Mouse (Mus musculus) left cerebral cortex, adult 8-10 months (tissue): ENCODE measurements around the gene Klc2. TPM values are rescaled to one million over a fixed set of nuclear protein-coding genes. Genes with fewer than 3 reads are reported as not detected.
A peak's percentile ranks its signal among the peaks of the same experiment; 100 is the strongest.
"Not testable (repeated sequence)": the region's sequence is repeated elsewhere in the genome, so short reads cannot be mapped to it uniquely, and the experiment has no call there.

Experiments
- DNase-seq, 2 experiments: peaks; one replicate each; pipeline ENCODE4 v3.0.0; 2022; ENCODE audit warnings: low spot score in 2 of 2
- total RNA-seq, 4 experiments: library from RNA; stranded (reverse); gene quantifications; 2 replicates each; pipeline ENCODE4 v1.2.4; 2022

Gene Klc2
- total RNA-seq, 4 experiments from 2014 or later: 237 to 265 (median 247) TPM

DNA sequence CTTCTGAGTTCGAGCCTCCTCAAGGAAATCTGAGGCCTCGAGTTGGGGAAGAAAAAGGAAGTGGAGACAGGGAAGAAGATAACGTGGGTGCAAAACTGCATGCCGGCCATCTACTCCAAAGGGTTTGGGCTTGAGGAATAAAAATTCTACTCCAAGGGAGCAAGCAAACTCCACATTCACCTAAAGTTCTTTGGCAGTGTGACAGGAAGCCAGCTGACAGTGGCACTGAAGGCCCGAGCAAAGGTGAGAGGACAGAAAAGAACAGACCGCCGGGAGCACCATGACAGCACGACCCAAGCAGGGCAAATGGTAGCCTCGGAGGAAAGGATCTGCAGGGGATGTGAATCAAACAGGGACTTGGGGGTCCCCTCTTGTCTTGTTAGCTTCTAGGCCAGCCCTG is 12.3 kb downstream of the Klc2 start:
- no peak for DNase-seq

DNA sequence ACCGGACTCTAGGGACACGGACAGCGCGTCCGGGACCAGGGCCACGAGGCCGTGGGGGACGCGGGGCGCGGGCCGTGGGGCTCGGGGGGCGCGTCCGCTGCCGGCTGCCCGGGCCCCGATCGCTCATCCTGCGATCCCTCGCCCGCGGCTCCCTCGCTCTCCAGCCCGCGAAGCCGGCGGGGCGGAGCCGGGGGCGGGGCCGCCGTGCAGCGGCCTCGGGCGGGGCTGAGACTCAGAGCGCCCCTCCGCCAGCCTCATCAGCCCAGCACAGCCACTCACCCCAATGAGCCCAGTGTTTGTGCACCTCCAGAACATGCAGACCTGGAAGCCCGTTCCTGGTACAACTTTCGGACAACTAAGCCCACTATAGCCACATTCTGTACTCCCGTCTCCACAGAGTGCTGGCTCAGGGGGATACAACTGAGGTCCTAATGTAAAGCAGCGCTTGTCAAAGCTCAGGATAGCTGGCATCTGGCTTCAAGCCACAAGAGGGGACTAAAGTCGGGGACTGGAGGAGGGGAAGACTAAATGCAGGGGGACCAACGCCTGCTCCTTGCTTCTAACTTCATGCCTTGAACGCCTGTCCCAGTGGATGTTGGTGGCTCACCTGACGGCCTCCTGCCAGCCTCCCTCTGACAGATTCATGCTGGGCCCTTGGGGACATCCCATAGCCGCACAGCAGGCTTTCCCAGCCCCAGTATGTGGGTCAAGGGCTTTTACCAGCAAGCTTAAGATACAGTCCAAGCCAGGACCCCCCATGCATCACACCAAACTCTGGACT is 19.8 kb downstream of the Klc2 start, which contains the start of gene Cnih2:
Gene Cnih2 (minus strand): TSS at position 159 of the 781 bp plus-strand sequence.
- DNase-seq: no peak

DNA sequence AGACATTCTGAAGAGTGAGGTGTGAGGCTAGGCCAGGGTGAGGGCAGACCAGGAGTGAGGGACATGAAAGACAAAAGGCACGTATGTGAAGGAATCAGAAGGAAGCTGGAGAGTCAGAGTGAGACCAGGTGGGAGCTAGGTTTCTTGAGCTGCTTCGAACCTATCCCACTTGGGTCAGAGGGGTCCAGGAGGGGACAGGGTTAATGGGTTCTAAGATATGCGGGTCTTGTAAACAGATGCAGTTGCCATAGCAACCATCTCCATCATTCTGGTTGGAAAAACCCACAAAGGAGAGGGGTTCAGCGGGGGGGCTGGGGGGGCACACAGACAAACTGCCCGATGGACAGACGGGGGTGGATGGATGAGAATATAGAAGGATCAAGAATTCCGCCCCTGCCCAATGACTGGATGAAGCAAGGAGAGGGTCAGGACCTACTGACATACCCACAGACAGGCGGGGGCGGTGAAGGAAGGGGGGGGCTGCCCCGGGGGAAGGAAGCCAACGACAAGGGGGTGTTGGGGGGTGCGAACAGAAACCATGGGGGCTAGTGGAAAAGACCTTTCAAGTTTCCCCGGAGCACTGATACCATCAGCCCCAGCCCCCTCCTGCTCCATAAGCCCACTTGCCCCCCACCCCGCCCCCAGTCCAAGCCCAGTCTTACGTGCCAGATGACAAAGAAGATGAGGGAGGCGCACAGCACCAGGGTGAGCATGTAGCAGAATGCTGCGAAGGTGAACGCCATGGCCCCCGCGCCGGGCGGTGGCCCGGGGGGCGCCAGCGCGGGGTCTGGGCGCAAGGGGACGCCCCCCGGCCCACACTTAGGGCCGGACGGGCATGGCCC is 20.6 kb downstream of the Klc2 start:
- DNase-seq: no peak

DNA sequence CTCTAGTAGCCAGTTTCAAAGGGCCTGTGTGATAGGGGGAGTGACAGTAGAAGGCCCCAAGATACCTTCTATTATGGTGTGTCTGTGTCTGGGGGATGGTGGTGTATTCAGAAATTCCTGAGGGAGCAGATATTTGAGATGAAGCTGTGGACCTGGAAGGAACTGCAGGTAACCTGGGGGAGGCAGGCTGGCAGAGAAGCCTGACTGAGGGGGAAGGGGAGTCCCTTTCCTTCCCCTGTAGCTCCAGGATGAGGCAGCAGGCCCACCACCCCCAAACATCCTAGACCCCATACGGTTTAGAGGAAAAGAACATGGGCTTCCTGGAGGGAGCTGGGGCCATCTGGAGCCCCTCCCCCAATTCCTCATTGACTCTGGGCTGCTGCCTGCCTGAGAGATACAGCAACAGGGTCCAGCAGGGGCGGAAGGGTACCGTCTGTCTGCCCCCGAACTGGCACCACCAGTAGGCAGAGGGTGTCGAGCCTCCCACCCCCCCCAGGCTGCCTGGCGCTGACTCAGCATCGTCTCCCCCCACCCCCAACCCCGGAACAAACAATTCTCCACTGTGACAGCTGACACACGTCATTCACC is 22.4 kb downstream of the Klc2 start:
- DNase-seq: no peak

DNA sequence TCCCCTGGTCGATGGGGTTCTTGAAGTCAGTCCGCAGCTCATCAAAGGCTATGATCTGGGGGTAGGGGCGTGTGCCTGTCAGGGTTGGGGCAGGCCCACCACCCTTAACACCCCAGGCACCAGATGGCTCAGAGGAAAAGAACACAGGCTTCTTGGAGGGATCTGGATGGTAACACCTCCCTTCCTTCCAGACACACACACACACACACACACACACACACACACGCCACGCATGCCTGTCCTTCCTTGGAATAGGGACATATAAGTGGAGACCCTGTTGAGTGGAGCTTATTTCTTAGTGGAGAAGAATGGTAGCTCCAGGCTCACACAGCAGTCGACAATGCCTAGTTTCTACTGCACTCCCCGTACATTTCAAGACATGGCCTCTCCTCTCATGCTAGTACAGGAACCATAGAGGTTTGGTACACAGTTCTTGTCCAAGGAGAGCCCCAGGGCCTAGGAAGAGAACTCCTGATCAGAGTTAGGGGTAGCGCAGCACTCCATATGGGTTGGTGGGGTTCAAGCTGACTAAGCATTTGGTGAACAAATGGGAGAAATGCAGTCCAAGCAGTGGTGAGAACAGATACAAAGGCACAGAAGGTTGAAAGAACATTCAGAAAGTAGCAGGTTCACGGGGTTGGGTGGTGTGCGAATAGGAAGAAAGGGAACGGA is 23.5 kb downstream of the Klc2 start:
- DNase-seq: no peak

DNA sequence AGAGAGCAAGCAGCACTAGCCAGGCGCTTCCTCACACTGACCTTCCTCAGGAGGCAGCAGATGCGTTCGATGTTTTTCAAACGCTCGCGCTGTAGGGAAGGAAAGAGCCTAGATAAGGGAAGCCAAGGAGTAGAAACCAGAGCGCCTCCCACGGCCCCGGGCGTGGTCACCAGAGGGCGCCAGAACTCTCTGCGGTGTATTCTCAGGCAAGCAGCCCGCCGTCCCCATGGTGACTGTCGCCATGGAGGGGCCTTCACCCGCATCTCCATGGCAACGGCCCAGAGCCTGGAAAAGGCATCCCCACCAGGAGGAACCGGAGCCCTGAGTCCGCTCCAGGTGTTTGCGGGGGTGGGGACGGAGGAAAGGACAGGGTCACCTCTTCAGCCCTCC is 24.1 kb downstream of the Klc2 start:
- peak; percentile 97 for DNase-seq

DNA sequence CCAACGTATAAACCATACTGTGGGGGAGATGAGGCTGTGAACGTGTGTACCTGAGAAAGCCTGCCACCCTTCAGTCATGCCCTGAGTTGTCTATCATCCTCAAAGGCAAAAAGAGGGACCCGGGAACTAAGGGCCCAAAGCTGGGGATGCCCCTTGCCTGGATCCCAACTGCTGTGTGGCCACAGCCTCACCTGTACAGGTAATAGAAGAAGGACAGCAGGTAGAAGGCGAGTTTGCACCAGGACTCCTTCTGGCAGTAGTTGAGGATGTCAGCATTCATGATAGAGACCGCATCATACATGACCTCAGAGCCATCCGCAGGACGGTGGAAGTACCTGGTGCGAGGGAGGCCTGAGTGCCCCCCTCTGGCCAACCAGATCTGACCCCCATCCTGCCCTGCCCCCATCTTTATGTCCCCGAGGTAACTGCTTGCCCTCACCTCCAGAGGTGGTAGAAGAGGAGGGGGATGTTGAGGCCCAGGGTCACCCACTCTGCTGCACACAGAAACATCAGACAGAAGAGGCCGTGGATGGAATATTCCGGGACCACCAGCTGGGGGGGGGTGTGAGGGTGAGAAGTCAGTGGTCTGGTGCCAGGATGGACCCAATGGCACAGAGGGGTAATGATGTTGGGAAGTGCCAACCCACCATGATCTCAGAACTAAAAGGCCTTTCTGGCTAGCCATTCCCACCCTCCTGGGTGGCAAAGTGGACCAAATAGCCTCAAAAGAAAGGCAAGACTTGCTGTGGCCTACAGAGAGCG is 24.7 kb downstream of the Klc2 start:
- no peak for DNase-seq

DNA sequence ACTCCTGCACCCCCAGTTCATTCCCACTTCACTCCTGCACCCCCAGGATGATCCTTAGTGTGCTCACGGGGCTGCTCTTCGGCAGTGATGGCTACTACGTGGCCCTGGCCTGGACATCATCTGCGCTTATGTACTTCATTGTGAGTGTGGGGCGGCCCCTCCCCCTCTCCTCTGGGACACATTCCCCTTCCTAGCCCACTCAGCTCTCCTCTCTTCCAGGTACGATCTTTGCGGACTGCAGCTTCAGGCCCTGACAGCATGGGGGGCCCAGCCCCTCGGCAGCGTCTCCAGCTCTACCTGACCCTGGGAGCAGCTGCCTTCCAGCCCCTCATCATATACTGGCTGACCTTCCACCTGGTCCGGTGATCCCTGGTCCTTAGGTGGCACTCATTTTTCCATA is 26.3 kb downstream of the Klc2 start:
- DNase-seq: no peak

DNA sequence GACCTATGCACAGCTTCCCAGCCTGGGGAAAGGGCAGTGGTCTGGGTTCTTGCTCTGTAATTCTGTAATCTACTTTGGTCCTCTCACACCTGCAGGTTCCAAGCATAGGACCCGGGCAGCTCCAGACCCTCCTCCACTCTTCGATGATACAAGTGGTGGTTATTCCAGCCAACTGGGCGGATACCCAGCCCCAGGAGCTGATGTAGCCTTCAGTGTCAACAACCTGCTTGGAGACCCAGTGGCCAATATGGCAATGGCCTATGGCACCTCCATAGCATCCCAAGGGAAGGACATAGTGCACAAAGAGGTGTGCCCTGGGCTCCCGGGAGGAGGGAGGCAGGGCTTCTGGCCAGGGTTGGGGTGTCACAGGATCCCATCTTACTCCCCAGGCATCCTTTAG is 29.0 kb downstream of the Klc2 start:
- no peak for DNase-seq

DNA sequence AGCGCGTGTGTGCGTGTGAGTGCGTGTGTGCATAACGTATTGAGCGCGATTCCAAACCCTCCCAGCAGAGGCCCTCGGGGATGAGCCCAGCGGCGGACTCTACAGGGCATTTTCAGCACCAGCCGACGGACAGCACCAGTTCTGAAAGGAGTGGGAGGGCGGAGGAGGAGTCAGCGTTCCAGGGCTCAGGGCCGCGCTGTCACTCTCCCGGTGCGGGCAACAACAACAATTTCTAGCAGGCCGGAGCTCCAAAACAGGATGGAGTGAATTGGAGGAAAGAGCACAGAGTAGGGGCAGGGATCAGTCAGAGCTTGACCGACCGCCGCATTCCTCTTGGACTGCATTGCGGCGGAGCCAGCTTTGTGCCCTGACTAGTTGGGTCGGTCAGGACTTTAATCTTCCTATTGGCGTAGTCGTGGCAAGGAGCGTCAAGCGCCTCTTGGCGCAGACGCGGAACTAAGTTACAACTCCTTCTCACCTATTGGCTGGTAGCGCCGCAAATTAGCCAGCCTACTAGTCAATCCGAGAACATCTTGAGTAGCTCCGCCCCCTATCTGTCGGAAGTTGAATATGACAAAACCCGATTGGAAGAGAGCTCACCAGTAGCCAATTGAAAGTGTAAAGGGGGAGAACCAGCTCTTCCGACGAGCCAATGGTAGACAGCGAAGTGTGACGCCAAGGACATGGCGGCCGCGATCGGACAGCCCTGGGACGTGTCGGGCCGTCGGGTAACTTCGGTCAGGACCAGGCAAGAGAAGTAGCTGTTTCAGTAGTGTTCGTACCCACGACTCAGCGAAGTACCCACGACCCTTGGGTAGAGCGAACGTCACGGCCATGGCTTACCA is 30.3 kb downstream of the Klc2 start, which contains the start of gene Yif1a:
Gene Yif1a (plus strand): TSS at position 655 of the 845 bp plus-strand sequence.
- peak; percentile 80 to 99 for DNase-seq

DNA sequence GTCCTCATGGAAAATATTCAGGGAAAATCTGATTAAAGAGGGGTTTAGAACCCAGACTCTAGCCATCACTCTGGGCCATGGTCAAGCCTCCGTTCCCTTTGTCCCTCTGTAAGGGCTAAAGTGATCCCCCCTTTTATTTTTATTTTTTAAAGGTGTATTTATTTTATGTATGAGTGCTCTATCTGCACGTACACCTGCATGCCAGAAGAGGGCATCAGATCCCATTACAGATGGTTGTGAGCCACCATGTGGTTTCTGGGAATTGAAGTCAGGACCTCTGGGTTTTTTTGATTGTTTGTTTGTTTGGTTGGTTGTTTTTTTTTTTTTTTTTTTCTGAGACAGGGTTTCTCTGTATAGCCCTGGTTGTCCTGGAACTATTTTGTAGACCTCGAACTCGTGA is 31.8 kb downstream of the Klc2 start:
- not testable (repeated sequence) for DNase-seq

DNA sequence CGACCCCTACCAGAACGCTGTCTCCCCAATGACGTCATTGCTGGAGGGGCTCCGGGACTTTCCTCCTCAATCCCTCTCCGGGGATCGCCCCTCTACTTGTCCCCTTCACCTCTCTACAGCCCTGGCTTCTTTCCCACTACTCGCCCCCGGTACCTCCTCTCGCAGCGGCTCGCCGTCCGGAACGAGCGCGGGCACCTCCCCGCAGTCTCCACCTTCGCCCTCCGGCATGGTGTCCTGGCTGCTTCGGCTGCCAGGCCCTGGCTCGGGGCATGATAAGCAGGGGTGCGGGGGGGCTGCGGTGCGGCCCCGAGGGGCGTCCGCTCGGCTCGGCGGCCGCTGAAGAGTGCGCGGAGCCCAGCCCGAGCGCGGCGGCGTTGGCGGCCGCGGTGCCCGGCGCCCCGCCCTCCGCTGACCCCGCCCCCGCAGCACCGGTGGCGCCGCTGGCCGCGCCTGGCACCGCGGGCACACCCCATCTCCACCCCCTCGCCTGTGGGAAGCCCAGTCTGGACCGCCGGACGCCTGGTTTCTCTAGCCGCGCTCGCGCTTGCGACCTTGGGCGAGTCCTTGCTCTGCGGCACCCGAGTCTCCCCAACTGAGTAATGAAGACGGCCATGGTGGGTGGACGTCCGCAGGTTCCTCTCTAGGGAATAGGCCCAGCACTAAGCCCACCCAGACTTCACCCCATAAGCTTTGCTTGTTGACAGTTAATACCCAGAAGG is 33.1 kb downstream of the Klc2 start, which contains the start of gene Tmem151a:
Gene Tmem151a (minus strand): TSS at position 387 of the 719 bp plus-strand sequence.
- DNase-seq: peak in 1 of 2 experiments; percentile 25

DNA sequence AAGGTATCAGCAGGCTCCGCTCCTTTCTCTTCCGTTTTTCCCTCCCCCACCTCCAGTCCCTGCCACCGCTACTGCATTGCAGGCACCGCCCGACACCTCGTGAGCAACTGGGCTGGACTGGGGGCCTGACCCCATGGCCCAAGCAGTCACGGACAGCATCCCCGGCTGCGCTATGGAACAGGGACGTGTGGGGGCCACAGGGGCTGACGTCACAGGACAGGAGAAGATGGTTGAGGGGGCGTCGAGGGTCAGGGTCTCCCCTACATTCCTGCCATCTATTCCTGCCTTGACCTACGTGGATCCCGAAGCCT is 33.6 kb downstream of the Klc2 start:
- peak in 1 of 2 experiments; percentile 30 for DNase-seq

DNA sequence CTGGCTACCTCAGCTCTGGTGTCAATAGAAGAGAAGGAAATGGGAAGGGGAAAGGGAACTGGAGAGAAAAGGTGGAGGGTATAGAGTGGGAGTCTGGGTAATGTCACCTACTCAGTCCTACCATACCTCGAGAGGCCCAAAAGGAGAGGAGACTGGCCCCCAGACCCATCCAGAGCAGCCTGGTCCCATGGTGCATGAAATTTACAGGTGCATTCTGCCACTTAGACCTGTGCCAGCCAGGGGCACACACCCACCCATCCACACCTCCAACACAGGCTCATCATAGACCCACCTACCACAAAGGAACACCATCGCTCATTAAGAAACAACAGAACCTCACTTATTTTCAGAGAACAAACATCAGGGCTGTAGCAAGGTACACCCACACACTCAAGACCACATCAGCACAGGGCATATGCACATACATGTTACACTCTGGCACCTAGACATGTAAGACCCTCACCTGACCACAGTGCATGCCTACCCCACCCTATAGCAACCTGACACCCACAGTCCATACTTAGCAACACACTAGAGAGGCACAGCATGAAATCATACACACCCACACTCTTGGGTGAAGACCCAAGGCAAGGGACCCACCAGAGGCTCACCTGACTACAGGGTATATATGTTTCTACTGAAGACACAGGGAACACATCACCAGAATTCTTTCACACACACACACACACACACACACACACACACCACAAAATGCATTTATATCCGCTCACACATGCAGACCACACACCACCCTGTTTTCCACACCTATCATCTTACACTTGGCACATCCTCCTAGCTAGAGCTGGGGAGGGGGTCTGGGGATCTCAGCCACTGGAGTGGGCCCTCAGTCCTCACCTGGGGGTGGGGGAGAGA is 34.2 kb downstream of the Klc2 start:
- DNase-seq: no peak

DNA sequence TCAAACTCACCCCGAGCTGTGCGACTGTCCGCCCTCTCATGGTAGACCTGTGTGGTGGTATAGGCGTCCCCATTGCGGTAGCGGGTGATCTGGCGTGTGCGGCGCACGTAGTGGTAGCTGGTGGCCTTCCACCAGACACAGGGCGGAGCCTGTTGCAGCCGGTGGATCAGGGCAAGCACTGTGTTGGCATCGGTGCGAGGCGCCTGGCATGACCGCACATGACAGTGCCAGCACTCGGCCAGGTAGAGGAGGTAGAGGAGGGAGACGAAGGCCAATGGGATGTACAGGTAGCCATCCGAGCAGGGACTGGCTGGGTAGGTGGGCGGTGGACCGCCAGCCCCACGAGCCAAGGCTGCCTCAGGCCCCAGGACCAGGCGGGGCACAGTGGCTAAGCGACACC is 35.8 kb downstream of the Klc2 start:
- DNase-seq: no peak

DNA sequence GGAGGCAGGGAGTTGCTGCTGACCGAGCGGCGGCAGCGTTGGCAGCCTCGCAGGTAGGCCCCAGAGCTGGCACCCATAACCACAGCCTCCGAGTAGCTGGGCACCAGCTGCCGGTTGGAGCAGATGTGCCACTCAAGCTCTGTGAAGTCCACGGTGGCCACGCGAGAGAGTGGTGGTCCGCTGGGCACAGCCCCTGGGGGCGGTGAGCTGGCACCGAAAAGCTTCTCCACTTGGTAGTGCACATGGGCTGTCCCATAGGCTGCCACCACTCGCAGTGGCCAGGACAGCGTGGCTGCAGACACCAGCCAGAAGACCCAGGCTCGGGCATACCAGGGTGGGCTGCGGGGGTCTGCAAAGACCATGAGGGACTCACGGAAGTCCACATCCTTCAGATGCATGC is 36.4 kb downstream of the Klc2 start:
- DNase-seq: no peak

DNA sequence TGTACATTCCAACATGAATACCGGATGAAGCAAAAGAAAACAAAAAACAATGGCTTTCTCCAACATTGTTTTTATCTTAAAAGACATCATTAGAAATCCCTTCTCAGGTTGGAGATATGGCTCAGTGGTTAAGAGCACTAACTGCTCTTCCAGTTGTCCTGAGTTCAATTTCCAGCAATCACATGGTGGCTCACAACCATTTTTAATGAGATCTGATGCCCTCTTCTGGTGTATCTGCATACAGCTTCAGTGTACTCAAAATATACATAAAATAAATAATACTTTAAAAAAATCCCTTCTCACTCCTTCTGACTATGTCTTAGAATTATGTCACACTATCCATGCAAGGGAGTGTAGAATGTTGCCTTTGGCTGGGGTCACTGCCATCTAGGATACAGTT is 39.1 kb downstream of the Klc2 start:
- no peak for DNase-seq

DNA sequence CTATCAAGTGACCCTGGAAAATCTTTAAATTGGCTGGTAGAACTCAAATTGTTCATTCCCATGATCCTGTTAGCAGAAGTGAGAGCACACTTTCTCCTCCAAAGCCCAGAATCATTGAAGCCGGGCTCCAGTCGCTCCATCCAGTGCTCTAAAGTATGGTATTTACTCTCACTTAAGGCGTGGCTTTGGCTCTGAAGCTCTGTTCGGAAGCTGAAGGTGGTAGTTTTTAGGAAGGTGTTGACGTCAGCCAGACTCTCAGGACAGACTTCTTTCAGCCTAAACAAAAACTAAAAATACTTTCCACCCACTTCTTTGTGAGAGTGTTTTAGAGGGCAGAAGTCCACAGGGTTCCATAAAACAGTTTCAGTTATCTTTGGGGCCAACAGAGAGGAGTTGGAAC is 44.8 kb downstream of the Klc2 start:
- DNase-seq: no peak
